Mouse (Mus musculus): ENCODE results near the gene Rpl11.

GRCm38 (mm10) chr4:136033231-136033630, 20.0 kb downstream of the Rpl11 start:
- no peak for TF ChIP-seq CTCF (IDR thresholded peaks at IDR 0.05; ENCODE audit: extremely low read depth, insufficient read length, insufficient replicate concordance, low read depth, low read length)
- TF ChIP-seq POLR2A (IDR thresholded peaks at IDR 0.05; ENCODE audit: low read depth, low read length) = no peak
